Mouse (Mus musculus) ES-E14 (cell line): ENCODE data around the gene Vcp.

Experiments
- CHD2 ChIP-seq: IDR thresholded peaks from 2 replicates; pipeline ENCODE4 v1.6.1; 2014; ENCODE audit warnings: mild to moderate bottlenecking, low read depth, low read length, inconsistent platforms
- ZC3H11A ChIP-seq: IDR thresholded peaks from 2 replicates; pipeline ENCODE4 v1.6.1; 2012; ENCODE audit warnings: low read depth, mild to moderate bottlenecking, inconsistent platforms, low read length, borderline replicate concordance

- TF ChIP-seq CHD2 = no peak
- TF ChIP-seq ZC3H11A = no peak
Observed at GRCm38 (mm10) chr4:43018156-43018555, 17.8 kb upstream of the Vcp start.
